Mouse (Mus musculus) spleen, adult 2 months (tissue): Measurements from ENCODE around the gene Pxn. TPM values are rescaled to one million over a fixed set of nuclear protein-coding genes. Genes with fewer than 3 reads are reported as not detected.

ENCODE experiments used
- DNase-seq, 2 experiments: peaks; one replicate each; pipeline versions ENCODE4 v3.0.0 to v3.0.0-alpha.2; 2012 to 2021; ENCODE audit warnings: low spot score in 2 of 2, low read depth in 1 of 2
- H3K27ac ChIP-seq: fragments of 200-500 bp; 2 replicates; pipeline ENCODE4 v1.5.1; 2012; ENCODE audit warnings: low read length, inconsistent platforms; ENCODE audit not compliant: insufficient read depth
- H3K27me3 ChIP-seq: fragments of 200-500 bp; 2 replicates; pipeline ENCODE4 v1.6.1; 2012; ENCODE audit warnings: mild to moderate bottlenecking, moderate library complexity, low read length, inconsistent platforms; ENCODE audit not compliant: control insufficient read depth, insufficient read depth
- H3K36me3 ChIP-seq: fragments of 200-500 bp; 2 replicates; pipeline ENCODE4 v1.6.1; 2012; ENCODE audit warnings: mild to moderate bottlenecking, low read length, inconsistent platforms; ENCODE audit not compliant: control insufficient read depth, insufficient read depth
- H3K4me1 ChIP-seq: fragments of 200-500 bp; 2 replicates; pipeline ENCODE4 v1.6.1; 2011; ENCODE audit warnings: inconsistent platforms; ENCODE audit not compliant: control insufficient read depth, insufficient read depth, insufficient read length
- H3K4me3 ChIP-seq: fragments of 200-500 bp; 2 replicates; pipeline ENCODE4 v1.5.1; 2011; ENCODE audit warnings: mild to moderate bottlenecking, inconsistent platforms; ENCODE audit not compliant: insufficient read depth, insufficient read length; ENCODE audit errors: extremely low read depth
- CTCF ChIP-seq: fragments of 200-500 bp; IDR thresholded peaks from 2 replicates; pipeline ENCODE4 v1.5.1; 2011; ENCODE audit warnings: mild to moderate bottlenecking, inconsistent platforms; ENCODE audit not compliant: insufficient read depth, insufficient read length, insufficient replicate concordance; ENCODE audit errors: extremely low read depth
- POLR2A ChIP-seq: fragments of 200-500 bp; IDR thresholded peaks from 2 replicates; pipeline ENCODE4 v1.6.1; 2011; ENCODE audit warnings: low read depth, low read length, inconsistent platforms
- WGBS: fragments of 180-500 bp; shearing (Covaris S2); methylation state at CpG from one replicate; pipeline ENCODE4 v1.1.7; 2018; 5-methylcytosine and 5-hydroxymethylcytosine counted together
- polyA plus RNA-seq: library from polyadenylated mRNA; depleted of rRNA; stranded (reverse); fragments of >200 nt; gene quantifications from 2 replicates; pipeline ENCODE4 v1.2.3, GENCODE M21; 2012

Gene Pxn
- polyA plus RNA-seq, 1 experiment, result 63.8 TPM

DNA sequence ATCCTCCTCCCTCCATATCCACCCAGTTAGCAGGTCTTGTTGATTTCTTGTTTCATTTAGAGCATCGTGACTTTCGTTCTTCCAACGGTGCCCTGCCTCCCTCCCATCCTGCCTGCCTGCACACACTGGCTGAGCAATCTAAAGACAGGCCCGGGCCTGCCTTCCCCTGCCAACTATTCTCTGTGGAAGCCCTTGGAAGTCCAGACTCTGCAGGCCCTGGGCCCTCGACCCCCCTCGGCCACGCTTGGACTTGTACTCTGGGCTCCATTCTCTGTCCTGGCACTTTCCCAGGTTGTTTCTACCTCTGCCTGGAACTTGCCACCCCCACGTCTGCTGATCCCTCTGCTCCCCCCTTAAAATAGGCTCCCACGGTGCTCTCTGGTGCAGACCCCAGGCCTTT lies 19.5 kb downstream of the Pxn start:
- no peak for DNase-seq
- no peak overlapping the region for H3K4me3 ChIP-seq
- no peak for TF ChIP-seq CTCF
- no peak for TF ChIP-seq POLR2A
- no peak overlapping the region for H3K27ac ChIP-seq
- H3K36me3 ChIP-seq, result no peaks in the 10 kb centered on the region
- peaks cover 28% of the 10 kb centered on the region for H3K4me1 ChIP-seq
- no peaks in the 10 kb centered on the region for H3K27me3 ChIP-seq
- WGBS, result 84% methylated on average over 9 of the region's 9 CpGs

DNA sequence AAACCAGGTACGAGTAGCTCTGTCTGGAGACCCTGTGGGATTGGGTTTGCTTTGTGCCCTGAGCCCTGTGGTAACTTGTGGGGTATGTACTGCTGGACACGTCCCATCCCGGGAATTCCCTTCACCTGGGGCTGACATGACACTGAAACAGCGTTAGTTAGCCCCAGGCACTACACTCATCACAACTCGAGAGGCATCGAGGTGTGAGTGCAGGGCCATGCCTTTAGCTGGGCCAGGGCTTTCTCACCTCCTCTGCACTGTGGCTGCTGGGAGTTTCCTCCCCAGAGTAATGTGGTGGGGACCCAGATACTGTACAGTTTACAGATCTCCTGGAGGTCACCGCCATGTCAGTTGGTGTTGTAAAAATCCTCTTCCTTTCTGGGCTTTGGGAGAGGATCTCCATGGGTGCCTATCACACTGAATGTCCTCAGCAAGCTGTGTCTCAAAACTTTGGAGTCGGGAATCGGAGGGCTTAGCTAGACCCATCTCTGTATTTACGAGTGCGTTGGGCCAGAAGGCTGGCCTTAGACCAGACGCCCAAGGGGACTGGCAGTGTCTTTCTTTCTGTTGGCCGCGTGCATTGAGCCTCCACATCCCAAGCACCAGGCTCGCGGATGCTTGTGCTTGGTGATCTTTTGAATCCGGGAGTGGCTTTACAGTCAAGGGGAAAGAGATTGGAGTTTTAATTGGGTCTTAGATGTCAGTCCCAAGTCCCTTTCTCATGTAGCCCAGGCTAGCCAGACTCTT lies 20.2 kb downstream of the Pxn start:
- Histone ChIP-seq H3K36me3 (no peaks in the 10 kb centered on the region), H3K4me3 (no peak overlapping the region), H3K4me1 (peaks cover 22% of the 10 kb centered on the region), H3K27me3 (no peaks in the 10 kb centered on the region), H3K27ac (no peak overlapping the region)
- TF ChIP-seq CTCF, result no peak
- no peak for TF ChIP-seq POLR2A
- no peak for DNase-seq
- 80% methylated on average over 17 of the region's 17 CpGs for WGBS

DNA sequence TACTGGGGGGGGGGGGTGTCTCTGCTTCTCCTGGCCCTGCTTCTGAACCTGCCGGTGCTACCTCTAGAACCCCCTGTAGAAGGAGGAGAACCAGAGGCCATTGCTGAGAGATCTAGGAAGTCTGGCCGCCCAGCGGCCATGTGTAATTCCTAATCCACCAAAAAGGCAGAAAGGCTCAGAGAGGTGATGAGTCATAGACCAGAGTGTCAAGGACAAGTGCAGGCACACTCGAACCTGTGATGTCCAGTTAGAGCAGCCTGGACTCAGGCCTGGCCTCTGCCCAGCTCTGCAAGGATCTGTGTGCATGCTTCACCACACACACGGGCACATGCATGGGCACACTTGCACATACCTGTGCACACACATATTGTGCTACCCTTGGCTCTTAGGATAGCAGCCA lies 21.7 kb downstream of the Pxn start:
- H3K27me3 ChIP-seq, result no peaks in the 10 kb centered on the region
- H3K36me3 ChIP-seq, result no peaks in the 10 kb centered on the region
- no peak overlapping the region for H3K27ac ChIP-seq
- TF ChIP-seq CTCF, result no peak
- TF ChIP-seq POLR2A, result no peak
- 83% methylated on average over 5 of the region's 5 CpGs for WGBS
- no peak overlapping the region for H3K4me3 ChIP-seq
- DNase-seq, result no peak
- peaks cover 22% of the 10 kb centered on the region for H3K4me1 ChIP-seq

DNA sequence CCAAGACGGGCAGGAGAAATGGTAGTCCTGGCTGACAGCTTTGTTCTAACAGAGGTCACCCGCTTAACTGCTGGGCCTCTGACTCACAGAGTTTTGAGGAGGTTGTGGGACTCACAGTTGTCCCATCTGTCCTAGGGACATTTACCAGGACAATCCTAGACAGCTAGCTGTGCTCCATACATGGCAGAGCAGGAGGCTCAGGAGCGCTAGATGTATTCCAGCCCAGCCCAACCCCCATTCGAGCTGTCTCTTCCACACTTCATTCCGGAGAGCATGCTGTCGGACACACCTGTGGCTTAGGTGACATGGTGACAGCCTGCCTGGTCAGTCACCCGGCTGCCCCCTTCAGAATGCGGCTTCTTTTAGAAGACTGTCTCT lies 22.9 kb downstream of the Pxn start:
- Histone ChIP-seq H3K4me3 (no peak overlapping the region), H3K27me3 (no peaks in the 10 kb centered on the region), H3K36me3 (no peaks in the 10 kb centered on the region), H3K27ac (0 out of 2 replicates have a peak overlapping the region, but pooled peaks have one; percentile 17), H3K4me1 (peaks cover 28% of the 10 kb centered on the region)
- 58% methylated on average over 8 of the region's 8 CpGs for WGBS
- TF ChIP-seq CTCF, result no peak
- no peak for TF ChIP-seq POLR2A
- DNase-seq, result no peak

DNA sequence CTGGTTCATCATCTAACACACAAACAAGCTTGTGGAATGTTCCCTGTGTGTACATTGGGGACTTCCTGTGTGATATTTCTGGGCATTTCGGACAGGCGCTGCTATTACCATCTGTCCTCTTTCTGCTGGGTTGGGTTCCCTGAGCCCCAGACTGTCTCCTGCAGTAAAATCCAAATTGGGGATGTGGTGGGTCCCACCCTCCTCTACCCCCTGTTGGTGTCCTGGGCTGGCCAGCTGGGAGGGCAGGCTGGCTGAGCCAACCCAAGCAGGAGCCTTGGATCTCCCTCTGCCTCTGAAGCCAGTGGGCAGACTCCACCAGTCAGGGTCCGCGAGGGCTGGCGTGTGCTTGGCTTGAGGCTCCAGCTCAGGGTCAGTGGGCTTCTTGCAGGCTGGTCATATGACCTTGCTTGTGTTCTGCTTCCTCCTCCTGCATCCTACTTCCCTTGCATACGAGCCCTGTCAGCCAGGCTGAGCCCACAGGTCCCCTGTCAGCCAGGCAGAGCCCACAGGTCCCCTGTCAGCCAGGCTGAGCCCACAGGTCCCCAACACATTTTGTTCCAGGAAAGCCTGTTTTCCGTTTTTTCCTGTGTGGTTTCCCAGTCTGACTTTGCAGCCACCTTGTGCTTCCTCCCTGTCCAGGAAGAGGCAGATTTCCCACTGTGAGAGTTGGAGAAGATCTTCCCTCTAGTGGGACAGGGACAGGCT lies 23.4 kb downstream of the Pxn start:
- DNase-seq, result no peak
- Histone ChIP-seq H3K27me3 (no peaks in the 10 kb centered on the region), H3K36me3 (no peaks in the 10 kb centered on the region), H3K4me3 (no peak overlapping the region), H3K4me1 (peaks cover 34% of the 10 kb centered on the region), H3K27ac (peak overlapping the region; percentile 54)
- WGBS, result 16% methylated on average over 7 of the region's 7 CpGs
- TF ChIP-seq POLR2A (no peak), CTCF (no peak)

DNA sequence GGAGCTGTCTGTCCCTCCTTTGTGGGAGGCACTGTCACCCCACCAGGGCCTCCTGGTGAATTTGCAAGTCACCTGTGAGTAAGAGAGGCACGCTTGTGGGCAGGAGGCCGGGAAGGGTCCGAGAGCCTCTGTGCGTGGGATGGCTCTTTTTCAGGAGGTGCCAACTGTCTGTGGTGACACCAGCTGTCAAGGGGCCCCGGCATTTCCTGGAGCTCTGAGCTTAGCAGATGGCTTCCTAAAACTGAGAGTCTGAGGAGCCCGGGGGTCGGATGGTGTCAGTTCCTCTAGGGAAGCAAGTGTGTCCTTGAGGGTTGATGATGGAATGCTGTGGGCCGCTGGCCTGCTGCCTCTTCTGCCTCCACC lies 24.0 kb downstream of the Pxn start:
- Histone ChIP-seq H3K27ac (peak overlapping the region; percentile 15; the same call in 1 of the 2 replicates), H3K4me3 (no peak overlapping the region), H3K36me3 (no peaks in the 10 kb centered on the region), H3K27me3 (no peaks in the 10 kb centered on the region), H3K4me1 (peaks cover 39% of the 10 kb centered on the region)
- TF ChIP-seq POLR2A (no peak), CTCF (no peak)
- DNase-seq, result no peak
- 8% methylated on average over 8 of the region's 8 CpGs for WGBS

DNA sequence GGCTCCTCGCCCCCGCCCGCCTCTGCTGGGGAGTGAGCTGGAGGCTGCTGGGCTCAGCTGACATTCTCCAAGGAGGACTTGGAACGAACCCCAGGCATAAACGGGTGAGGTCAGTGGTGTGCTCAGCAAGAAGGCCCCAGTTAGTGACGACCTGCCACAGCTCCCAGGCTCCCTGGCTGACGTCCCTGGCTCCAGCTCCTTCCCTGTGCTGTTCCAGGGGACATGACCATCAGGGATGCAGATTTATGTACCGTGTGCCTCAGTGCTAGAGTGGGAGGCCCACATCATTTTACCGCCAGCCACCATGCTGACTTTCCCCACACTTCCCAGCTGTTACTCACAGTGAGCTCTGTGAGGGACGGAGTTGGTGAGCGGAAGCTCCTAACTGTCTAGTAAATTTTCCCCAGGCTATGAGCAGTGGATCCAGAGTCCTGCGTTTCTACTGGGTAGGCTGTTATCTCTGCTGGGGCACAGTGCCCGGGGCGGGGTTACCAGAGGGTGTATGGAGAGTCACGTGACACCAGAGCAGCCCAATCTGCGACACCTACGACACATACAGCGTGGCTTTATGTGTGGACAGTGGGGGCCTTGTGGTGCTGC lies 25.3 kb downstream of the Pxn start:
- Histone ChIP-seq H3K4me1 (peaks cover 46% of the 10 kb centered on the region), H3K4me3 (no peak overlapping the region)

More for the DNA sequence above, 25.3 kb downstream of the Pxn start:
- no peaks in the 10 kb centered on the region for H3K27me3 ChIP-seq
- 54% methylated on average over 18 of the region's 18 CpGs for WGBS
- H3K27ac ChIP-seq, result peak overlapping the region; percentile 46; the same call in 1 of the 2 replicates
- DNase-seq, result no peak
- H3K36me3 ChIP-seq, result no peaks in the 10 kb centered on the region
- TF ChIP-seq CTCF (no peak), POLR2A (no peak)
